Mouse (Mus musculus) right cerebral cortex, postnatal 14 days (tissue): ENCODE measurements around the gene Npw.

Source experiments
- DNase-seq: peaks from one replicate; pipeline ENCODE4 v3.0.0; 2022

The Npw gene

DNA sequence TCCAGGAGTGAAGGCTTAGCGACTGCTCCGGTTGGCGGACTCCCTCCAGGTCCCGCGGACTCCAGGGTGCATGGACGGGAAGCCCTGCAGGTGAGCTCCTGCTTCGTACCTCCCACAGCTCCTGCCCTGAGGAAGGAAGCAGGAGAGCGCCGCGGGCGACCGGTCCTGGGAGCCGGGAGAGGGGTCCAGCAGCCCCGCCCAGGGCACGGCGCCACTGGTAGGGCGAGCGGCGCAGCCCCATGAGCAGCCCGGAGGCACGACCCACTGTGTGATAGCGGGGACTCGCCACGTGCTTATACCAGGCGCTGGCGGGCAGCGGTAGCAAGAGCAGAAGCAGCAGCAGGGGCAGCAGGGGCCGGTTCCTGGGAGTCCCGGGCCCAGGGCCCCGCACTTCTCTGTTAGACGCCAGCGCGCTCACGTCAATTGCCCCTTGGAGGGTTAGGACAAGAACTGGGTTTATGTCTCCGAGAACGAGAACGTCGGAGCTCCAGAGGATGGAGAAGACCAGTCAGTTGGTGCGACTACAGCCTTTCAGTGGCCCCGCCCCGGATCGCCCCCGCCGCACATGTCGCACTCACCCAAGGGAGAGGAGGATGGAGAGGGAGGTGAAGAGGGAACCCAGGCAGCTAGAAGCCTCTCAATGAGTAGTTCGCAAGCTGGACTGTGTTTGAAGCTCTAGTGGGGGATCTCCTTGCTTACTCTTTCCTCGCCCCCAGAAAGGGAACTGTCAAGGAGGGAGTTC, at the start of gene Npw:
Npw (minus strand) TSS at position 441 of the 742 bp plus-strand sequence.
- DNase-seq: no peak

DNA sequence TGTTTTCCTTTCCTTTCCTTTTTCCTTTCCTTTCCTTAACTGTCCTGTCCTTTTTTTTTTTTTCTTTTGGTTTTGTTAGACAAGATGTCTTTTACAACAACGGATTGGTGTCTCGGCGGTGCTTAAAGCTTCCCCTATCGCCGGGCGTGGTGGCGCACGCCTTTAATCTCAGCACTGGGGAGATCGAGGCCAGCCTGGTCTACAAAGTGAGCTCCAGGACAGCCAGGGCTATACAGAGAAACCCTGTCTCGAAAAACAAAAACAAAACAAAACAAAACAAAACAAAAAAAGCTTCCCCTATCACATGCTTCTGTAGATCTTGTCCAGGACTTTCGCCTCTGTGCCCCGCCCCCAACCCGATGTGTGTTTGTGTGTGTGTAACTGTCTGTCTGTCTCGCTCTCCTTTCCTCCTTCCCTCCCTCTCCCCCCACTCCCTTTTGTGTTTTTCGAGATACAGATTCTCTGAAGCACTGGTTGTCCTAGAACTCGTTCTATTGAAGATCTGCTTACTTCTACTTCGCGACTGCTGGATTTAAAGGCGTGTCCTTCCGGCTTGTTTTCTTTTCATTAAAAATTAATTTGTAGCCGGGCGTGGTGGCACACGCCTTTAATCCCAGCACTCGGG, 49.7 kb upstream of the Npw start:
- DNase-seq: no peak

DNA sequence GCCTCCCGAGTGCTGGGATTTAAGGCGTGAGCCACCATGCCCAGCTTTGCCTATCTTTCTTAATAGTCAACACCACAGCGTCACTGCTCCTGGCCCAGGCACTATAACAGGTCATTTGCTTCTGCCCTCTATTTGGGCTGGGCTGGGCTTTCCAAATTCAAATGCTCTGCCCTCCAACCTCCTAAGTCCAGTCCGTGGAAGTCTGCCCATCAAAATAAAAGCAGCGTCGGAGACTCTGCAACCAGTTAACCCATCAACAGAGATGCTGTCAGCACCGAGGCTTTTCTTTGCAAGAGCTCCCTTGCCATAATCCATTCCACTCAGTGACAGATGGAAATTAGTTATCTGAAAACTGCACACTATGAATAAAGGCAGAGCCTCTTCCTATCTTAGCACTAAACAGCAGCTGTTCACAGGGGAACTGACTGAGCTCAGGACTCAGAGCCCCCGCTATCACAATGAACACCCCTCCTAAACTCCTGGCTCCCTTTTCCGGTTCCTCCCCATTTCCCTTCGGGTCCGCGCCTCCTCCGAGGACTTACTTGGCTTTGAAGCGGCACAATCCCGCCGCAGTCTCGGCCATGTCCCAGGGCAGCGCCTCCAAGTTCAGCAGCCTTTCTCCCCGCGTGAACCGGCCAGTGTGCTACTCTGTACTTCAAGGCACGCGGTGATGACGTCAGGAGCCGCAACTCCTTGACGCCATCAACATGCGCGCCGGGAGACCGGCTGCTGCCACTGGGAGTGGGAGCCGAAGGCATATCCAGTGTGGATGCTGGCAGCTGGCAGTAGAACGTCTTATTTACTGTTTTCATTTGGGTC, 48.9 kb upstream of the Npw start, which contains the start of gene Tbl3:
Tbl3 (minus strand) TSS at position 679 of the 819 bp plus-strand sequence.
- DNase-seq: peak; percentile 94

DNA sequence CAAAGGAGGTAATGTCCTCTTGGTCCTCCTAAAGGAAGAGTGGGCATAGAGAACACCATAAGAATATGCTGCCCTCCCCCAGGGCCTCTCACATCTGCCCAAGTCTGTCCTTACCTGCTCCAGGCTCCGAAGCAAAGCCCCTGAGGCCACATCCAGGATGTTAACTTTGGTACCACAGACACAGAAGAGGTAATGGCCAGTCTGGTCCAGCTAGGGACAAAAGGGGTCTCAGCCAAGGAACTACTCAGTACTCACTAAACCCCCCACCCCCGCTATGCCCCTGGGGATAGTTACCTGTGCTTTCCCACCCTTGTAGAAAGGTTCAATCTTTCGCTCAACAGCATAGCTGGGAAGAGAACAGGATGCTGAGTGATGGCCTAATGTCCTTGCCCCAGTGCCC, 47.6 kb upstream of the Npw start:
- DNase-seq: no peak

DNA sequence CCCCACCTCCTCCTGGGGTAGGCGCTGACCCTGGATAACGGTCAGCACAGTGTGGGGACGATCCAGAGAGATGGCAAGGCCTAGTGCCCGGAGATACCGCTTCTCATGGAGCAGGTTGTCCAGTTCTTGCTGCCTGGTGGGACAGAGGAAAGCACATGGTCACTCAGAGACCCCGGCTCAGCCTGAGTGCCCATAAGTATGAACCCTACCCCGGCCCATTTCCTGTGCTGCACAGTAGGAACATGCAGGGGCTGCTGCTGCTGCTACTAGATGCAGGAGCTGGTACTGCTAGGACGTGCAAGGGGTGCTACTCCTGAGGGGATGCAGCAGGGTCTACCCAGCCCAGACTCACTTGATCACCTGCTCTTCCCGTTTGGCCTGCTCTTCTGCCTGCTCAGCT, 43.0 kb upstream of the Npw start:
- DNase-seq: no peak

DNA sequence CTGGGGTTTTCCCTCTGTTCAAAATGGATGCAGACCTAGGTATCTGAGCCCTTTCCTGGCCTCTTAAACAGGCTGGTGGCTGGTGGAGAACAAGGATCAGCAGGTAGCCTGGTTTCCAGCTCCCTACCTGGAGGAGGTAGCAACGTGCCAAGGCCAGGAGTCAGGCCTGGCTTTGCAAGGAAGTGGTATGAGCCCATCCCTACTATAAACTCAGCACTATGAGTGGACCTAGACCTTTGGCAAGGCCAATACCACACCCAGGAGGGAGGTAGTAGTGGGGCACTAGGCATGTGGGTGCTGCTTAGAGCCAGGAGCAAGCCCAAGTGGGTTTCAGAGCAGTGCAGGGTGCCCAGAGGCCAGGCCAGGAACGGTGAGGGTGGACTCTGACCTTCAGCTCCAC, 41.2 kb upstream of the Npw start:
- no peak for DNase-seq

DNA sequence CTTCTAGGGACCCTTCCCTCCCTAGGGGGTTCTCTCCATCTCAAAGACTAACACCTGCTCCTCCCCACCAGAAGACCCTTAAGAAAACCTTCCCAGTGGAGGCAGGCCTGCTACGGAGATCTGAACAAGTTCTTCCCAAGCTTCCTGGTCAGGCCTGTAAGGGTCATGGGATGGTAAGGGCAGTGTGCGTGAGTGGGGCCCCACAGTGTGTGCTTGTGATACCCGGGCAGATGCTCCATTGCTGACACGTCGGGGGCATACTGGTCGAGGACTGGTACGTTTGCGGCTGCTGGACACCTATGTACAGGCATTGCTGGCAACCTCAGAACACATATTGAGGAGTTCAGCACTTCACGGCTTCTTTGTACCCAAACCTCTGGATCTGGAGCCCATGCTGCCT, 40.5 kb upstream of the Npw start:
- DNase-seq: no peak

DNA sequence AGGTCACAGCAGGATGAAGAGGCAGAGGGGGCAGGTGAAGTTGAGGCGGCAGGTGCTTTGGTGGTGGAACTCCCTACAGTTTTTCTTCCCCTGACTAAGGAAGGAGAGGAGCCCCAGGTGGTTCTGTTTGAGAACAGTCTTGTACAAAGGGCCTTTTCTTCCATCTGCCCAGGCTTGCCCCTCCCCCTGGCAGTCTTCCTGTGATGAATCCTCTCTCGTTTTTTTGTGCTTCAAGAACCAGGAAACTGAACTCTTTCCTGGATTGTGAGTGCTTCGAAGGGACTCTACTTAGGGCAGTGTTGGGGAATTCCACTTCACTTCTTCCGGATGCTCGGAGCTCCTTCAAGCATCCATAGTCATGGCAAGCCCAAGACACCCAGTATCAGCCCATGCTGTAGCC, 39.7 kb upstream of the Npw start:
- DNase-seq: no peak

DNA sequence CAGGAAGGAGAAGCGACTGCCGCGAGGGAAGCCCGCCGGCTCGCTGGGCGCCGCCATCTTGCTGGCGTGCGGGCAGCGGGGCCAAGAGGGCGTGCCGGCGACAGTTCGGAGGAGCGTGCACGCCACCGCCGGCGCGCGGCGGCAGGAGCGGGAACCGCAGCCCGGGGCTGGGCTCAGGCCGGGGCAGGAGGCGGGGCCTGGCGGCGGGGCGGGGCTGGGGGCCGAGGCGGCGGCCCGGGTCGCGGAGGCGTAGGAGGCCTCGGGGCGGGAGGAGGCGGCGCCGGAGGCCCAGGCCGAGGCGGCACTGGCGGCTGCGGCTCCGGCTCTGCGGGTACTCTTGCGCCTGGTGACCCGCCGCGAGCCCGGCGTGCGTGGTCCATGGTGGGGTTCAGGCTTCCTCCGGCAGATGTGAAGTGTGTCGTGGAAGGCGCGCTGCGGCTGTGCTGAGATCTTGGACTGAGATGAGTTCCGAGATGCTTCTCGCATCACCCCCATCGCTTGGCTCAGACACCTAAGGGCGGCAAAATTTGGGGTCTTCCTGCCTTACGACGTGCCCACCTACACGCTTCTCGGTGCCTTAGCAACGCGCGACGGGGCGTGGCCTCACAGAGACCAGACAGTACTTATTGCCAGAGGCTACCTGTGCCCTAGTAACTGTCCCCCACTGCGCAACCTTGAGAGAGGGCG, 37.9 kb upstream of the Npw start, which contains the start of the genes Gfer and Noxo1:
Gfer (minus strand) TSS at position 146 of the 687 bp plus-strand sequence.
Noxo1 (plus strand) TSS at position 224 of the 687 bp plus-strand sequence.
- peak; percentile 85 for DNase-seq

DNA sequence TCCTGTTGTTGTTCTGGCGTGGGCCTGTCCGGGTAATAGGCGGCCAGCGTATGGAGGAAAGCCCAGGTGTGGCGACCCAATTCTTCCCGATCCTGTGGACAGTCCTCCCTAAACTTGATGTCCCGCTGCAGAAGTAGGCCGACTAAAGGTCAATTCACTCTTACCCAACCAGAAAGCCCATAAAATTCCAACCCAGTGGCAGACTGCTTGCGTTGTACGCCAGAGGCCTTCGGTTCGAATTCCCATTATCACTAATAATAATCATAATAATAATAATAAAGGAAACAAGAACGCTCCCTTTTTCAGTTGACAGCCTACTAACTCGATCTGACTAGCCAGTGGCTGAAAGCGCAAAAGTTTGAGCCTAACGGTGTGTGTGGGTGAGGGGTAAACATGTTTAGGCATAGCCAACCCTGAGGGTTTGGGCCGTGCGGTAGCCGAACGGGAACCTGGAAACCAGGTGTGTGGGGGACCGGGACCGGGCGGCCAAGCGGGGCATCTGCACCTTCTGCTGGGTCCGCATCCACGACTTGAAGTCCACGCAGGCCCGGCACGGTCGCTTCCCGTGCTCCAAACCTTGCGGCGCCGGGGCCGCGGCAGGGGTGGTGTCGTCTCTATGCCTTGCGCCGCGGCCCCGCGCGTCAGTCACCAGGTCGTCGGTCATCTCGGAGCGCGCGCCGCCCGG, 37.2 kb upstream of the Npw start:
- DNase-seq: no peak

DNA sequence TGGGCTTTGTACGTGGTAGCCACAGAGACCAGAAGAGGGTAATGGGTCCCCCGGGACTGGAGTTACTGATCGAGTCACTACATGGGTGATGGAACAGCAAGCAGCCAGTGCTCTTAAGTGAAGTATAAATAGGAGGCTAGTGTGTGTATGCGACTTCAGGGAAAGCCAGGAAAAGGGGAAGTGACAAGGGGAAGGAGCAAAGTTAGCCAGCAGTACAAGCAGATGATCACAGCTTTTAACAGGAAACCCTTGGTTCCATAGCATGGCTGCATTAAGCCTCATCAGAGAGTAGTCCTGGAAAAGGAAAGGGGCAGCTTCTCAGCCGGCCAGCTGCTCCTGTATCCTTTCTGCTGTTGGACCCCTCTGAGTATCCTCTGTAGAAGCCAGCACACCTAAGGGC, 34.1 kb upstream of the Npw start:
- DNase-seq: no peak

DNA sequence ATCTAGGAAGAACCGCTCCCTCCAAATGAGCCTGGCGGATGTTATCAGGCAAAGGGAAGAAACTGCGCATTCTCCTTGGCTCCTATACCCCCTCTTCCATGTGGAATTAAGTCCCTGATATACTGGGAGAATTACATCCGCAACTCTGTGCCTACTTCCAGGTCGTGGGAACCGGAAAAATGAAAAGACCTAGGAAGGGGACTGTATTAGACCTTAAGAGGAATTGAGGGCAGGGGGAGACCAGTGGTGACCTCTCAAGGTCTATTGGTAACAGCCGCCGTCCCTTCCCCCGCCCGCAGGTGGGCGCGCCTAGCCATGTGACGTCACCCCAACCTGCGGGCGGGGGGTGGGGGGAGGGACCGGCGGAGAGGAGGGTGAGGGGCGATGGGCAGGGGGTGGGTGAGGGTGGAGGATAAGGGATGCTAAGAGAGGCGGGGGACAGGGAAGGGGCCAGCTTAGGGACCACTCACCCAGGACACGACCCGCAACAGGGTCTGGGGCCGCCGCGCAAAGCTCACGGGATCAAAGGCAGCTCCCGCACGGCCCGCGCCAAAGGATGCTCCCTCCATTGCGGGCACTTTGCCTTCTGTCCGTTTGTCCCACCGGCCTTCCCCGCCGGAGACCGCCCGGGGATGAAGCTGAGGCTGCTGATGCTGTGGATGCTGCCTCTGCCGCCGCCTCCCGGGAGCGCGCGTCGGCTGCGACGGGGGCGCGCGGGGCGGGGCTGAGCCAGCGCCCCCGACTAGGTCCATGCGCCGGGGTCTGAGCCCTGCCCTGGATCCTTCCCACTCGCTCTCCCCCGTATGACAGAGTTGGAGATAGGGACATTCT, 31.2 kb upstream of the Npw start, which contains the start of gene Syngr3:
Syngr3 (minus strand) TSS at position 705 of the 831 bp plus-strand sequence.
- DNase-seq: peak; percentile 57

DNA sequence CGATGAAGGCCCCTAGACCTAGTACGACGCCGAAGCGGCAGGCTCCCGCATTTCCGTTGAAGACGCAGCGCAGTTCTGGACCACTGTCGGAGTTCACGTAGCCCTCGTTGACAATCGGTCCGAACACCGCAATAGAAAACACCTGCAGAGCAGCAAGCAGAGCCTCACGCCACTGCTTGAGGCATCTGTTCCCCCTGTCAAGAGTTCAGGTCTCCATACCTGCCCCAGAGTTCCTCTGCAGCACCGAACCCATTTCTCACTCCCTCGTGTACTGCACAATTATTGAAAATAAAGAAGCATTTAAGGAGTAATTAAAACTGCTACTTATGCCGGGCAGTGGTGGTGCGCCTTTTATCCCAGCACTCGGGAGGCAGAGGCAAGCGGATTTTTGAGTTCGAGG, 29.3 kb upstream of the Npw start:
- DNase-seq: no peak

DNA sequence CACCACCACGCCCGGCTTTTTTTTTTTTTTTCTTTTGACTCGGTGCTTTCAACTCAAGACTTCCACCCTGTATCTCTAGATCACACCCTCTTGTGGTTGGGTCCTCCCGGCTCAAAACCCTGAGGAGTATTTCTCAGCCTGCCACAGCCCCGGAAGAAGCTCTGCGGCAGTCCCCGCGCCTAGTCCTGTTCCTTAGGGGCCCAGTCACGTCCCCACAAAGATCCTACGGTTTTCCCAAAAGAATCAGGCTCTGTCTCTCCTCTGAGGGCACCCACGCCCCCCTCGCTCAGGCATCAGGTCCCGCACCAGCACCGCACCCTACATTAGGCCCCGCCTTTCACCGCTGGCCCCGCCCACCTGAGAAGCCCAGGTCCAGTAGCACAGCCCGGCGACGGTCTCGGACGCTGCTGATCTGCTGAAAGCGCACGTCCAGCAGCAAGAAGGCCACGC, 28.9 kb upstream of the Npw start:
- peak; percentile 32 for DNase-seq

DNA sequence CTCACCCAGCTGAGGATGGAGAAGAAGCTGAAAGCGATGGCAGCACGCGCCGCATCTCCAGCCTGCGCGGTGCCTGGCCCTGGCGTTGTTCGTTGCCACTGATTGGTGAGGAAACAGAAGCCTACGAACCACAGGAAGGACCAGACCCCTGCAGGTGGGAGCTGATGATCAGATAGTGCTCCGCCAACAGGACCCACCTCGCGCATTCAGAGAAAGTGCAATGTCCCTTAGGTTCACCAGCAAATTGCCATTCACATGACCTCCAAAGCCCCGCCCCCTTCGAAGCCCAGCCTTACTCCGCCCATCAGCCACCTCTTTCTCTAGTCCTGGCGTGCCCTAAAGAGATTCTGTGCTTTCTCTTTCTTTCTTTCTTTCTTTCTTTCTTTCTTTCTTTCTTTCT, 28.3 kb upstream of the Npw start:
- no peak for DNase-seq

DNA sequence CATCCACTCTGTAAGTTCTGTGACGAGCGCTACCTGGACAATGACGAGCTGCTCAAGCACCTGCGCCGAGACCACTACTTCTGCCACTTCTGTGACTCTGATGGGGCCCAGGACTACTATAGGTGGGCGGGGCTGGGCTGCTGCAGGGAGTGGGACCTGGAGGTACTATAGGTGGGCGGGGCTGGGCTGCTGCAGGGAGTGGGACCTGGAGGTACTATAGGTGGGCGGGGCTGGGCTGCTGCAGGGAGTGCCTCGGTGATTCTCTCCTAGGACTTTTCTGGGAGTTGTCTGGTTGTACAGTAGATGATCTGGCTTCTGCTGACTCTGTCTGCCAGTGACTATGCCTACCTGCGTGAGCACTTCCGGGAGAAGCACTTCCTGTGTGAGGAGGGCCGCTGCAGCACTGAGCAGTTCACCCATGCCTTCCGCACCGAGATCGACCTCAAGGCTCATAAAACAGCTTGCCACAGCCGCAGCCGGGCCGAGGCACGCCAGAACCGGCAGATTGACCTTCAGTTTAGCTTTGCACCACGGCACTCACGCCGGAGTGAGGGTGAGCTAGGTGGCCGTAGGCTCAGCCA, 19.3 kb upstream of the Npw start:
- DNase-seq: no peak

DNA sequence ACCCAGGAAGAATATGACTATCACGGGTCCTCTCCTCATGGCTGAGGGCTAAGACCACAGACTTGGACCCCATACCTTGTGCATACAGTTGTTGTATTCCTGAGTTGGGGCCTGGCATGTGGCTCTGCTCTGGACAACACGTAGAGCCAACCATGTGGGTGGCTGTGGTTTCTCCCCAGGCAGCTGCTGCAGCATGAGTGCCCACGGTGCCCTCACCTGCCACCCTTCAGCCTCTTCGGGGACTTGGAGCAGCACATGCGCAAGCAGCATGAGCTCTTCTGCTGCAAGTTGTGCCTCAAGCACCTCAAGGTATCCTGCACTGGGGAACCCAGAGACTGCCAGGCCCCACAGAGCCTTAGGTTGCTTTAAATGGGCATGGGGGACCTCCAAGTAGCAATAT, 18.6 kb upstream of the Npw start:
- no peak for DNase-seq

DNA sequence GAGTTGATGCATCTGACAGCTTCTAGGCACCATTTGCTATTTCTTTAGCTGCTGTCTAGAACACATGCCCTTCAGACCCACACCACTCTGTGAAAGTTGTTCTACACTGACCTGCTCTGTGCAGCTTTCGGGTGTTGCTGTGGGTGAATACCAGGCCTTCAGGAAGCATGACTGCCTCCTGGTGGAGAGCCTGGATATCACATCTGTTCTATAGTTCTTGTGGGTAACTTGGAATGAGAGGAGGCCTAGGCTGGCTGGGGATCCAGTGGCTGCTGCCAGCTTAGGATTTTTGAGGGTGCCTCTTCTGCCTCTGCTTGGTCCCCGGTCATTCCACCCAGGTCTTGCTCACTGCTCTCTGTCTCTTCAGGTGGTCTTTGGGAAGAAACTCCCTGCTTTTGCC, 17.9 kb upstream of the Npw start:
- DNase-seq: peak; percentile 73

DNA sequence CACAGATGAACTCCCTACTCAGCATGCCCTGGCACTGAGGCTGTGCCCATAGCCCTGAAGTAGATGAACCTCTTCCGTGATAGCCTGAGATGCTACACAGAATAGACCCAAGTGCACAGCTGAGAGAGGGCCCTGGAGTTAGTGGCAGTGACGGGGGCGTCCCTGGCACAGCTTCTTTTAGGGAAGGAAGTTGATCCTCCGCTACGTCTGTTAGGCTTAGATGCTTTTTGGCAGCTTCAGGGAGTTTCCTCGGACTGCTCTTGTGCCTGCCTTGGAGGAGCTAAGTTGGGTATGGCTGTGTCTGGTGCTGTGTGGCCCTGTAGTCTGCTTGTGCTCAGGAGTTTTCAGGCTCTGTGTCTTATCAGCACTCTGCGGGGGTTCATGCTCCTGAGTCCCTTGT, 16.0 kb upstream of the Npw start:
- DNase-seq: peak; percentile 41

DNA sequence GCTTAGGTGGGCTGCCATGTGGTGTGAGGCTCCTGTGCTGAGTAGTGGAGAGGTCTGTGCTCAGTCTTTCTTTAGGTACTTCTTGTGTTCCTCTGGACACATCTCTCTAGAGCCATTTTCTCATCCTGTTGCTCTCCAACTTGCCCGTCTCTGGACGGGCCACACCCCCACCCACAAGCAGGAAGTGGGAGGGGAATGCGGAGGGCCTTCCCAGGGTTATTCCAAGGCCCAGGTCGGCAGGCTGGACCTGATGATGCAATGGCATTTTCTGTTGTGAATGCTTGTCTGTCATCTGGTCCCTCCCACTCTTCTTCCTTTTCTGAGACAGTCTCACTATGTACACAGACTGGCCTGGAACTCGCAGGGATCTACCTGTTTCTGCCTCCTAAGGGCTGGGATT, 13.9 kb upstream of the Npw start:
- no peak for DNase-seq

DNA sequence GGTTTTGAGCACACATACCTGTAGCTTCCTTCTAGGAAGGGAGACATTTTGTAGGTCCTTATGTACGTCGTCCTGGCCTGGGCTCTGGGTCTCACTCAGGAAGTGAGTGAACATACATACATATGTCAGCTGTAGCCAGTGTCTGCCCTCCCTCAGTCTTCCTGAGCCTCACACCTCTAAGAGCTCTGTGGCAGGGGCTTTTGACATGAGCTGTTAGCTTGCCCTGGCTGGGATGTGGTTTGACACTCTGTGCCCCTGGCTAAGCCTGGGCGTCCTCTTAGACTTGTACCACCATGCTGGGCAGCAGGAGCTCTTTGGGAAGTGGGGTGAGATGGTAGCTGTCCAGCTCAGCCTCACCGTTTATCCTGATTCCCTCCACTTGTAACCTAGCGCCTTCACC, 13.1 kb upstream of the Npw start:
- no peak for DNase-seq
